Mouse (Mus musculus): Measurements from ENCODE around the gene Coil. TPM values are rescaled to one million over a fixed set of nuclear protein-coding genes. Genes with fewer than 3 reads are reported as not detected.

Coil gene
- total RNA-seq, 2 experiments from 2014 or later: 13.1 to 15.8 TPM

DNA sequence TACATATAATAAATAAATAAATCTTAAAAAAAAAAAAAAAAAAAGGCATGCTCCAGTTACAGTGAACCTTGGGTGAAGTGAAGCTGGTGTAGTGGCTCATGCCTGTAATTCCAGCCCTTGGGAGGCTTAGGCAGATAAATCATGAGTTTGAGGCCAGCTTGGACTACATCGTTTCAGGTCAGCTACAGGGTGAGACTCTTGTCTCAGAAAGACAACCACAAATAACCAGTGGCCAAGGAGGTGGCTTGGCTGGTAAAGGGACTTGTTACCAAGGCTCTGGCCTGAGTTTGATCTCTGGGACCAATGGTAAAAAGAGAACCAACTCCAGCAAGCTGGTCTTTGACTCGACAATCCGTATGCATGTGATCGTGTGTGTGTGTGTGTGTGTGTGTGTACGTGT is 32.0 kb downstream of the Coil start:
- ATAC-seq (replicated peaks; ENCODE audit: low FRiP score, low TSS enrichment, poor library complexity, severe bottlenecking): no peak

DNA sequence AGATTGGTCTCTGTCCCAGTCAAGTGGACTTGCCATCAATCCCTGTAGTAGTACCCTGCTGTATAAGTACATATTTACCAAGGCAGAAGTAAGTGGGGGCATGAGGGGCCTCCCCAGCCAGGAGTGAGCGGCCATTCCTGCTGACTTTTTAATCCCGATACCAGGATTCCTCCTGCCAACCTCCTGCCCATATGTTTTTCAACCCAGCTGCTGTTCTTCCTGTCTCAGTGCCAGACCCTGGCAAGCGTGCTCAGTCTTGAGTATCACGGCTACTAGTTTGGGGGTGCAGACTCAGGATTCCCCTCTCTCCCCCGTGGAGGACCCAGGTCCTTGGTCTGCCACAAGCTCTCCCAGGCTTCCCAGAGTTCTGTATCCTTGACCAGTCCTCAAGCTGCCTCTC is 32.6 kb downstream of the Coil start:
- no peak for ATAC-seq (replicated peaks; ENCODE audit: low FRiP score, low TSS enrichment, poor library complexity, severe bottlenecking)

DNA sequence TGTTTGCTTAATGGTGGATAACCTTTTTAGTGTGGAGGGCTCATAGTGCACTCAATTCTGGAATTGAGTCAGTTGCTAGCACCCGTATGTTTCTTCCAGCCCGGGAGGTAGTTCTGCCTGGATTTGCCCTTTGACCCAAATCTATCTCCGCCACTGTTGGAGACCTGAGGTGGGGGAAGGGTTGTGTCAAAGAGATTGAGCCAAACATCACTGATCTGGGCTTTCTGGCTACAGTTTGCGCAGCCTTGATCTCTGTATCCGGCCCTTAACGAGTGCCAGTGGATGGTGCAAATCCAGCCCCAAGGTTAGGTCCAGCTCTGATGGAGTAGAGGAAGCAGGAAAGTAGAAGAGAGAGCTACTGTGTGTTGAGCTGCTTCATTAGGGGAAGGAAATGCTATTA is 33.0 kb downstream of the Coil start:
- ATAC-seq (replicated peaks; ENCODE audit: low FRiP score, low TSS enrichment, poor library complexity, severe bottlenecking): no peak

- no peak for ATAC-seq (replicated peaks; ENCODE audit: low FRiP score, low TSS enrichment, poor library complexity, severe bottlenecking)
These were observed 33.7 kb downstream of the Coil start for GRCm38 (mm10) chr11:89003726-89004125.

DNA sequence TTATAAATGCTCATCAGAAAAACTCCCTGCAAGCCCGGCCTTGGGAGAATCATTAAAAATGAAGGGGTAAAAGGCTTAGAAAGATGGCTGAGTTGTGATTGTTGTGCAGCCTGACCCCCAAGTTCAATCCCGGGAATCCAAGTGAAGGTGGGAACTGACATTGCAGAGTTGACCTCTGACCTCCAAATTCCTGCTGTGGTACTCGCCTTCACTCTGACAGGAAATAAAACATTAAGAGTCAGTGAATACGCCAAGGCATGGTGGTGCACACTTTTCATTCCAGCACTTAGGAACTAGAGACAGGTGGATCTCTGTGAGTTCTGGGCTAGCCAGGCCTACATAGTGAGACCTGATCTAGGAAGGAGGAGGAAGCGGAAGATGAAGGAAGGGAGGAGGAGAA is 35.4 kb downstream of the Coil start:
- ATAC-seq (replicated peaks; ENCODE audit: low FRiP score, low TSS enrichment, poor library complexity, severe bottlenecking): no peak

DNA sequence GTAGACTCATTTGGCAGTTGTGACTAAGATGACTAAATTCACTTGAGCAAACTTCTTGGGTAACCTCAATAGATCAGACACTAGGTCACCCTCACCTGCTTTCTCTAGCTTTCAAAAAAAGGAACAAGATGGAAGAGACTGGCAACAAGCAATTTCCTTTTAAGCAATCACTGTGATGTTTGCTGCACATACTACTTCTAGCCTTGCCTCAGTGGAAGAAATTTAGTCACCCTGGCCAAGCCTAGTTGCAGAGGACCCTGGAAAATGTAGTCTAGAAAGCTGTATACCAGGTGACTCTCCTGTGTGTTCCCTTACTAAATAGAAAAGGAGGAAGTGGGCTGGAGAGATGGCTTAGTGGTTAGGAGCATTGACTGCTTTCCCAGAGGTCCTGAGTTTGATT is 36.4 kb downstream of the Coil start:
- ATAC-seq (replicated peaks; ENCODE audit: low FRiP score, low TSS enrichment, poor library complexity, severe bottlenecking): no peak

GRCm38 (mm10) chr11:89007582-89007981 is 37.5 kb downstream of the Coil start:
- ATAC-seq (replicated peaks; ENCODE audit: low FRiP score, low TSS enrichment, poor library complexity, severe bottlenecking): no peak

- ATAC-seq (replicated peaks; ENCODE audit: low FRiP score, low TSS enrichment, poor library complexity, severe bottlenecking): no peak
These were observed 39.0 kb downstream of the Coil start for GRCm38 (mm10) chr11:89009066-89009465.

GRCm38 (mm10) chr11:89009496-89009895 is 39.4 kb downstream of the Coil start:
- no peak for ATAC-seq (replicated peaks; ENCODE audit: low FRiP score, low TSS enrichment, poor library complexity, severe bottlenecking)

GRCm38 (mm10) chr11:89012241-89012640 is 42.2 kb downstream of the Coil start:
- no peak for ATAC-seq (replicated peaks; ENCODE audit: low FRiP score, low TSS enrichment, poor library complexity, severe bottlenecking)

DNA sequence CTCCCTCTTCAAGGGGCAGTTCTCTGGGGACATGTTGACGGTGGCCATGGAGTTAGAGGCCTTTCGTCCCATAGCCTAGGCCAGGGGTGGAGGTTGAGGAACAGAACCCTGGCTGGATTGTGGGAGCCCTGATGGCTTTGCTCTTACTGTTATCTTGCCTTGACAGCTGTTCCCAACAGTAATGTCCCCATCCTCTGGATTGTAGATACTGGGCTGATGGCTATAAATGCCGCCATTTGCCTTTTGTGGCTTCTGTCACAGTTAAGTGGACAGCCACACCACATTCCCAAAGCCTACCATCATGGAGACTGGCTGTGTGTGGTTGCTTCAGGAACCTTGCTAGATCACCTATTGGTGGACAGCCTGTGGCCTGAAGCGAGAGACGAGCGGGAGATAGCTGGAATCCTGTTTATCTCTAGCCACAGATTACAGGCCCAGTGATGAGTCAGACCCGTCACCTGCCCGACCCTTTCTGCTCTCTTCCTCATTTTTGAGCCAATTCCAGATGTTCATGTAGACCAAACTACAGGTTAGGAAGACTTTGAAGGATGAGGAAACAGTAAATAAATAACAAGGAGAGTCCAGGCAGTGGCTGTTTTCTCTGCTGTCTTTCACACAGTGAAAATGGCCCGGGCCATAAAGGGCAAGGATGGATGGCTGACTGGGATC is 47.6 kb downstream of the Coil start:
- peak; percentile 72 for ATAC-seq (replicated peaks; ENCODE audit: low FRiP score, low TSS enrichment, poor library complexity, severe bottlenecking)

DNA sequence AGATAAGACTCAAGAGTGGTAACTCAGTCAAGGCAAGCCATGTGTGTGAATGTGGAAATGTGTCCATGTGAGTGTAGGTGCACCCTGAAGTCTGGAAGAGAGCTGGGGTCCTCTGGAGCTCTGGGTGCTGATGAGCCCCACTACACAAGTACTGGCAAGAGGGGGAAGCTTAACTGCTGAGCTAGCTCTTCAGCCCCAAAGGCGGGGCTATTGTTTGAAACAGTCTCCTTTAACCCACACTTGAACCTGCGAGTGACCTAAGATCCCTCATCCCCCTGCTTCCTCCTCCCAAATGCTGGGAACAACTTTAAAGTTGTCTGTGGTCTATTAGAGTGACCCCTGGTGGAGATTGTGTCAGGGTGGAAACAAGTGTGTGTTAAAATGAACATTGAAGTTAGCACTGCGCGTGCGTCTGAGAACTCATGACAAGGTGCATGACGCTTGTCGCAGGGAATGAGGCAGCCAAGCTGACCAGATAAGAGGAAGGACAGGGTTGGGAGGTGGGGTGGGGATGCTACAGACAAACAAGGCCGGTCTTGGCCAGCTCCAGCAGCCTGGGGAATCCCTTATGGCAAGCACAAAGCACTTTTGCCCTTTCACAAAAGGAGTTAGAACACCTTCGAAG is 50.7 kb downstream of the Coil start:
- no peak for ATAC-seq (replicated peaks; ENCODE audit: low FRiP score, low TSS enrichment, poor library complexity, severe bottlenecking)

- ATAC-seq (replicated peaks; ENCODE audit: low FRiP score, low TSS enrichment, poor library complexity, severe bottlenecking): no peak
These were observed 51.6 kb downstream of the Coil start for GRCm38 (mm10) chr11:89021687-89022086.

DNA sequence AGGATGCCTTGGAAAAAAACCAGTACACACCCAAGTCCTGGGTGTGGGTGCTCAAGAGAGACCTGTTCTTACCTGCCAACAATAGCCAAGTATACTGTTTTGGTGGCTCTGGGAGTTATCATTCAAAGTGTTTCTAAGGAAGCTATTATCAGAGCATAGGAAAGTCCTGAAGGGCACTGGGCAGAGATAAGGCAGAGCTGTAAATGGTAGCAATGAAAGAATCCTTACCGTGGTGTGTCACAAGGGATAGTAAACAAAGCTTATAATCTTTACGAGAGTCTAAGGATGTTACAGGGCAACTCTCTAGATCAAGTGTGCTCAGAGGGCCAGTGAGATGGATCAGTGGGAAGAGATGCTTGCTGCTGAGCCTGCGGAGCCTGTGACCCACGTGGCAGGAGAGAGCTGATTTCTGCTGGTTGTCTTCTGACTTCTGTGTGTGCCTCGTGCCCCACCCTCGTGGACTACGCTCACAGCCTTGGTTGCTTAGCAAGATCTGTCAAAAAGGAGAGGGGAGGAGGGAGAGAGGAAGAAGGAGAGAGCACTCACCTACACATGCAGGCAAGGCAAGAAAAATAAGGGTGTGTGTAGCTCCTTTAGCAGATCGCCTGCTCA is 52.2 kb downstream of the Coil start:
- no peak for ATAC-seq (replicated peaks; ENCODE audit: low FRiP score, low TSS enrichment, poor library complexity, severe bottlenecking)

GRCm38 (mm10) chr11:89023477-89023876 is 53.4 kb downstream of the Coil start:
- no peak for ATAC-seq (replicated peaks; ENCODE audit: low FRiP score, low TSS enrichment, poor library complexity, severe bottlenecking)

GRCm38 (mm10) chr11:89024181-89024881 is 54.3 kb downstream of the Coil start:
- ATAC-seq (replicated peaks; ENCODE audit: low FRiP score, low TSS enrichment, poor library complexity, severe bottlenecking): no peak

DNA sequence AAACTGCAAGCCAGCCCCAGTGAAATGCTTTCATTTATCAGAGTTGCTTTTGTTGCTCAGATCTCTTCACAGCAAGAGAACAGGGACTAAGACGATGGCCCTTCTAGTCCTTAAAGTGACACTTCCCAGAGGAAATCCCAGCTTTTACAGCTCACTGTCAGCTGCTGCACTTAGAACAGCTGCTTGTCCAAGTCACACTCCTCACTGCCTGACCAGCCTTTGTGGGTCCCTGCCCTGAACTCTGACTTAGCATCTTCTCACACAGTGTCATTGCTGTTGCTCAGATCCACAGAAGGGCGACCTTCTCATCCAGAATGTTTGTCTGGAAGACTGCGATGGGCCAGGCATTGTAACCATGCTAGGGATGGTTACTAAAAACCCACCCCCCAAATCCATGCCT is 55.6 kb downstream of the Coil start:
- no peak for ATAC-seq (replicated peaks; ENCODE audit: low FRiP score, low TSS enrichment, poor library complexity, severe bottlenecking)

- ATAC-seq (replicated peaks; ENCODE audit: low FRiP score, low TSS enrichment, poor library complexity, severe bottlenecking): no peak
These were observed 56.1 kb downstream of the Coil start for GRCm38 (mm10) chr11:89026117-89026516.

- peak; percentile 51 for ATAC-seq (replicated peaks; ENCODE audit: low FRiP score, low TSS enrichment, poor library complexity, severe bottlenecking)
These were observed 57.9 kb downstream of the Coil start for GRCm38 (mm10) chr11:89027955-89028361.

- ATAC-seq (replicated peaks; ENCODE audit: low FRiP score, low TSS enrichment, poor library complexity, severe bottlenecking): peak; percentile 87
These were observed 58.9 kb downstream of the Coil start for GRCm38 (mm10) chr11:89028871-89029405.
